Mouse (Mus musculus) bone marrow macrophage, adult 2 months (primary cell): ENCODE results near the gene Slc7a7. TPM values are rescaled to one million over a fixed set of nuclear protein-coding genes. Genes with fewer than 3 reads are reported as not detected.

Experiments
- H3K27ac ChIP-seq: 2 replicates; pipeline ENCODE4 v1.5.1; 2012; ENCODE audit warnings: low read depth, low read length; ENCODE audit not compliant: insufficient read depth
- H3K4me1 ChIP-seq: 2 replicates; pipeline ENCODE4 v1.6.1; 2012; ENCODE audit warnings: low read length; ENCODE audit not compliant: control insufficient read depth, insufficient read depth
- H3K4me3 ChIP-seq: 2 replicates; pipeline ENCODE4 v1.5.1; 2012; ENCODE audit warnings: mild to moderate bottlenecking, low read length, moderate library complexity; ENCODE audit not compliant: insufficient read depth
- CTCF ChIP-seq: IDR thresholded peaks from 2 replicates; pipeline ENCODE4 v1.5.1; 2012; ENCODE audit warnings: low read depth, mild to moderate bottlenecking, low read length, moderate library complexity
- POLR2A ChIP-seq: IDR thresholded peaks from 2 replicates; pipeline ENCODE4 v1.6.1; 2012; ENCODE audit warnings: mild to moderate bottlenecking, low read depth, low read length, borderline replicate concordance
- polyA plus RNA-seq: library from polyadenylated mRNA; stranded (reverse); fragments of >200 nt; gene quantifications from 2 replicates; pipeline ENCODE4 v1.2.4, GENCODE M21; 2012; ENCODE audit not compliant: missing spikeins, insufficient read depth, insufficient read length

Slc7a7 gene
- polyA plus RNA-seq, 1 experiment, result 32.7 TPM

DNA sequence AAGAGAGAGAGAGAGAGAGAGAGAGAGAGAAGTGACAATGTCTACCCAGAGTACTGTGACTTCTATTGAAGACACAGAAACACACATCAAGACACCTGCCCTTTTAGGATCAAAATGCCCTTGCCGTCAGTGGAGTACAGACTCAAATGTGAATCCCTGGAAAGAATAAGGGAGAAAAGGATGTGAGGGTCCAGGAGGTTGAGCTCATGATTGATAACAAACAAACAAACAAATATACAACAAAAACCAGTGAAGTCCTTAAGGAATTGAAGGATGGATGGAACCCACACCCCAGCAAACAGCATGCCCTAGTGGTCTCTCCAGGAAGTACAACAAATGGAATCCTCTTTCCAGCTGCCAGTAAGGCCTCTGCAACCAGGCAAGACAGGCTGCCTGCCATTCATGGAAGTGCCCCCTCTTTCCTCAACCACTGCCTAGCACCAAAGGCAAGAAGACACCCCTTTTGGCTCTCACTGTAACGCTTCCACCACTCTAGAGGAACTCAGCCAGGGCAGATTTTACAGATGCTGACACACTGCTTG, 4.9 kb downstream of the Slc7a7 start:
- Histone ChIP-seq H3K27ac (no peak overlapping the region), H3K4me1 (peaks cover 19% of the 10 kb centered on the region), H3K4me3 (no peak overlapping the region)
- TF ChIP-seq POLR2A, result no peak
- TF ChIP-seq CTCF, result peak; percentile 56; the same call in 1 of the 2 replicates

DNA sequence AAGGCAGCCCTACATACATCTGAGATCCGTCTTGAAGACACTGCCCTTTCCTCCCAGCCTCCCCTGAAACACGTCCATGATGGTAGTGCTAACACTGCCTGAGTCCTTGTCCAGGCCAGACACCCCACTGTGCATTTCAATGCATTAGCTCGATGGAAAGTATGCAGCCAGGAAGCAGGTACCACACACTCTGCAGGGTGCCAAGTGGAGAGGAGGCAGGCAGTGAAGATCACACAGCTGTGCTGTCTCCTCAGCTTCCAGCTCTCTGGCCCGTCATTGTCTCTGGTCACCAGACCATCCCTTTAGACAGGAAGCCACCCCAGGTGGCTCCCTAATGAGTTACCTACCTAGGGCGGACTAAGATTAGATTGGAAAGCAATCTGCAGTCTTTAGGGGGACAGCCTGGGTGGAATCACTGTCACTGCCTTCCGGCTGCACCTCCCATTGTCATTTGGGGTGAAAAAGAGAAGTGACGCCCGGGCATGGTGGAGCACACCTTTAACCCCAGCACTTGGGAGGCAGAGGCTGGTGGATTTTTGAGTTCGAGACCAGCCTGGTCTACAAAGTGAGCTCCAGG, 5.5 kb downstream of the Slc7a7 start:
- no peak for TF ChIP-seq CTCF
- no peak for TF ChIP-seq POLR2A
- H3K4me3 ChIP-seq, result no peak overlapping the region
- H3K4me1 ChIP-seq, result peaks cover 17% of the 10 kb centered on the region
- H3K27ac ChIP-seq, result no peak overlapping the region

DNA sequence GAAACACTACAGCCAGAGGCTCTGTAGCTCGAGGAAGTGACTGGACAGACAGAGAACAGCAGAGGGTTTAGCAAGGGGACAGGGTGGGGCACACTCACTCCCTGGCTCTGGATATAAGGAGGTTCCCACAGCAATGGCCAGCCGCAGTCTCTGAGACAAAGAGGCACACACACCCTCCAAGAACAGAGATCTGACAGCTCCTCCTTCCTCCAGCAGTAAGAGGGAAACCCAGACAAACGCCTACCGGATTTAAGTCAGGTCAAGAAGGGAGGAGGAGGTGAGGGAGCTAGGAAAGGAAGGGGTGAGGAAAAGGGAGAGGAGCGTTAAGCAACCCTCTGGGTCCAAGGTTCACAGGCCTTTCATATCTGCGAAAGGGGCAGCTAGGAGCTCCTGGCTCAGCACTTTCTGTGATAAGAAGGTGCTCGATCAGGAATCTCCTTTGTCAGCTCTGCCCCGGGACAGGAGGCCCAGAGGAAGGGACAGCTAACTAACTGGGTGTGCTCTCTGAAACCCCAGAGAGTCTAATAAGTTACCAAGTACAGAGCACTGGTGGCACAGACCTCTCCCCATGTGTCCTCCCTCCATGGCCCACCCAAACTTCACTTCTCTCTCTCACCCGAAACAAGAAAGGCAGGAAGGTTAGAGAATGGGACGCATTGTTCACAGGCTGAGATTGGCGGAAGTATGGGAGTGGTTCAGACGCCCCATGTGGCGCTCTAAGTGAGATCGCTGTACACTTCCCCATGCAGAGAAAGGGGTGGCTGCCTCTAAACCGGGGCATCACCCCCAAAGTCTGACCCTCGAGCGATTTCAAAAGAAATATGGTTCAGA, 7.4 kb downstream of the Slc7a7 start:
- Histone ChIP-seq H3K27ac (peak overlapping the region; percentile 50), H3K4me3 (peak overlapping the region; percentile 6; the same call in 1 of the 2 replicates), H3K4me1 (peaks cover 25% of the 10 kb centered on the region)
- no peak for TF ChIP-seq POLR2A
- no peak for TF ChIP-seq CTCF

DNA sequence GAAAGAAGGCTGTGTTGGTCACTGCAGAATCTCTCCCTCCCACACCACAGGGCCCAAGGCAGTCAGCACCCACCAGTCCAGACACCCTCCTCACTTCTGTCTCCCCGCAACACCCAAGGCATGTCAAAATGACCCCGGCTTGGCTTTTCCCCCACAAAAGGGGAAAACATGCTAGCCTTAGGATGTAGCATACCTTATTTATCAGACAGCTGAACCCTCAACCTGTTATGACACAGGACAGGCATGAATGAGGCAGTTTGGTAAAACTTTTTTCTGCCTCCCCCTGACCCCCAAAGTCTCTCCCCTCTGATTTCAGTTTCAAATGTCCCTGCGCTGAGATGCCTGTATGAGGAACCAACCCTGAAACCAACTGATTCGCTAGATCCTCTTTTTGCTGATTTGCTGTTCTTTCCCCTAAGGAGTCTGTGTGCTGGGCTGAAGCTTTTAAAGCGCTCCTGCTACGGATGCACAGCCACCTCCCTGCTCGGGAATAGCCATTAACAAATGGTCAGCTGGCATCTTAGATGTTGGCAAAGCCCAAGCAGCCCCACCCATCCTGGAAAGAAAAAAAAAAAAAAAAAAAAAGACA, 8.4 kb downstream of the Slc7a7 start:
- Histone ChIP-seq H3K4me3 (no peak overlapping the region), H3K27ac (no peak overlapping the region), H3K4me1 (peaks cover 31% of the 10 kb centered on the region)
- no peak for TF ChIP-seq POLR2A
- no peak for TF ChIP-seq CTCF

DNA sequence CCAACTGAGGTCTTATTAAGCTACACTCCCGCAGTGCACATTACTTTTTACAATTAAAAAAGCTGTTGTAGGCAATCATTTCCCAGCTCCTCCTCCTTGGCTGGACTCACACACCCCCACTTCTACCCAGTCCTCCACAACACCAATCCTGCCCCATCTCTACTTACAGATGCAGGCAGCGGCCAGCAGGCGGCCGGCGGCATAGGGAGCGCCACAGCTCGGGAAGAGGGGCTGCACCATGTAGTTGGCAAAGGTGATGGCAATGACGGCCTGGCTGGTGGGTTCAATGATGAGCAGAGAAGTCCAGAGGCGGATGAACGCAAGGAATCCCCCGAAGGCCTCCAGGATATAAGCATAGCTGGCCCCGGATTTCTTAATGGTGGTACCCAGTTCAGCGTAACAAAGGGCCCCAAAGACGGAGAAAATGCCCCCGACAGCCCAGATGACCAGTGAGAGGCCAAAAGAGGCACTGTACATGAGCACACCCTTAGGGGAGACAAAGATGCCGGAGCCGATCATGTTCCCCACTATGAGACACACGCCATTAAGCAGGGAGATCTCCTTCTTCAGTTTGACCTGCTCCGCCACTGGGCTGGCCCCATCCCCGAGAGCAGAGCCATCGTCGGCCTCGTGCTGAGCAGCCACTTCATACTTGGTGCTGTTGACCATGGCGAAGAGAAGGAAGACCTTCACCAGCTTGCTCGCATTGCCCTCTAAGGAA, 9.1 kb downstream of the Slc7a7 start:
- Histone ChIP-seq H3K27ac (no peak overlapping the region), H3K4me3 (no peak overlapping the region), H3K4me1 (peaks cover 31% of the 10 kb centered on the region)
- TF ChIP-seq POLR2A (no peak), CTCF (no peak)

DNA sequence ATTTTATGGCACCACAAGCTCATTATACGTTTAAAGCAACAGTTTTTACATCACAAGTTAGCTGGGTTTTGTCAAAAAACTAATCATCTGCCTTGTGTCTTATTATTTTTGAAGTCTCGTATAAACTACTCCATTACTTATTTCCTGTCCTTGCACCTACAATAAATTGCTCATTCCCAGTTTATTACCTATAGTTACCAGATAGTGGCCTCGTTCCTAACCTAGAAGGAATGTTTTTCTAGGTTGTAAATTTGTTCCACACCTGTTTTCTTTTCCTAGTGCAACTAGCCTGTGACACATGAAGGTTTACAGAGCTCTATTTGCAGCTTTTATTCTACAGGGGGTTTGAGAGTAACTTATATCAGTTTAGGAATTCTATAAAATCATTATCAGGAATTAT, 15.9 kb downstream of the Slc7a7 start:
- H3K4me1 ChIP-seq, result peaks cover 40% of the 10 kb centered on the region
- no peak overlapping the region for H3K27ac ChIP-seq
- TF ChIP-seq POLR2A (no peak), CTCF (no peak)
- H3K4me3 ChIP-seq, result no peak overlapping the region

DNA sequence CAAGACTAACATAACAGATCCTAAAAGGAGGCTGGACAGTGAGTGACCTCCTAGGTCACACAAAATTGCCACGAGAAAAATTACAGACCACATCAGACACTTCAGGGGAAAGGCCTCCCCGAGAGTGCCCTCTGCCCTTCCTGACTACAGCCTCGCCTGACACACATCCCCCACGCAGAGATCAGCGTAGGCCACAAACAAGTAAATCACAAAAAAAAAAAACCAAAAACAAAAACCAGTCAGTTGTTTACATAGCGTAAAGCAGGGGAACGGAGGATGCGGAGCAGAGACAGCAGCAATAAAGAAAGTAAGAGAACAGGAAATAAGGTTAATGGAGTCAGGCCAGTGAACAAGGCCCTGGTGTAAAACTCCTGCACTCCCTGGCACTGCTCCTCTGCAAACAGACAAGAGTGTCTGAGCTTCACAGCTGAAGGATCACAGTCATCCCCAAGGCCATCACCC, 18.6 kb downstream of the Slc7a7 start:
- Histone ChIP-seq H3K27ac (peak overlapping the region; percentile 88), H3K4me1 (peaks cover 28% of the 10 kb centered on the region), H3K4me3 (no peak overlapping the region)
- TF ChIP-seq POLR2A, result no peak

DNA sequence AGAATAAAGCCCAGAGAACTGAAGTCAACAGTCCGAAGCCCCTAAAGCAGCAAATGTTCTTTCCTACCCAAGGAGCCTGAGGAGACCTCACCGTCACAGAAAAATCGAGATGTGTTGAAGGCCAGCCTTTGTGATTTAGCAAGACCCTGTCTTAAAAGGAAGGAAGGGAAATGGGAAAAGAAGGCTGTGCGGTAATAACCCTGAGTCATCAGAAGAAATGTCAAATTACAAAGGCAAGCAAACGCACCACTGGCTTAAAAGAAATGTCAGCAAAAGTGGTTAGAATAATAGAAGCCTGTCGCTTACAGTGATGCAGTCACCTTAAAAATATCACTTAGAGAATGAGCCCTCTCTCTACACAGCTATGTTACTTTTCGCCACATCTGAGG, 19.1 kb downstream of the Slc7a7 start:
- TF ChIP-seq POLR2A, result no peak
- TF ChIP-seq CTCF, result no peak
- Histone ChIP-seq H3K4me3 (0 out of 2 replicates have a peak overlapping the region, but pooled peaks have one; percentile 3), H3K4me1 (peaks cover 32% of the 10 kb centered on the region), H3K27ac (peak overlapping the region; percentile 88)

DNA sequence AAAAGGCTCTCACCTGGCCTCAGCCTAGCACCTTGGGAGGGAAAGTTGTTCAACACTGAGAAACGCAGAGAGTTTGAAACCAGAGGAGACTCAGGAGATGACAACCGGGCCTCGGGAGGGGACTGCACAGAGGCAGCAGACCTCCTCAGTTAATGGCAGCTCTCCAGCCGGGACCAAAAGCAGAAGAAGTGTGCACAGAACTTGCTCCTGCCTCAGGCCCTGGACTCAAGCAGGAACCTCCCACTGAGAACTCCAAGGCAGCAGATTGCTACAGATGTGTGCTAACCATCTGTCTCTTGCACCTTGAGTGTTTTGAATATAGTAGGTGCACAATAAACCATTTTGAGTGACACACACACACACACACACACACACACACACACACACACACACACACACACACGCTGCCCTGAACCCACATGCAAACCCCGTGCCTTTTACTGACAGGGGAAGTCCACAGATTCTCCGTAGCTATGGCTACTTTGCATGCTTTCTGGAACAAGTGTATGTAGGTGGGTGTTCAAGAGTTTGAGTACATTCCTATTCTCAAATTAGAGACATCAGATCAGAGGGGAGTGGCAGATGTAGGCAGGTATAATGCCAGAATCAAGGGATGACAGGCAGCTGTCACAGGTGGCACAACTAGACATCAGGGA, 19.6 kb downstream of the Slc7a7 start:
- Histone ChIP-seq H3K27ac (peak overlapping the region; percentile 86), H3K4me1 (peaks cover 36% of the 10 kb centered on the region), H3K4me3 (0 out of 2 replicates have a peak overlapping the region, but pooled peaks have one; percentile 3)
- no peak for TF ChIP-seq CTCF
- TF ChIP-seq POLR2A, result no peak
